Mouse (Mus musculus): ENCODE measurements around the gene Olfr769. TPM values are rescaled to one million over a fixed set of nuclear protein-coding genes. Genes with fewer than 3 reads are reported as not detected.
"Not testable (repeated sequence)": the region's sequence is repeated elsewhere in the genome, so short reads cannot be mapped to it uniquely, and the experiment has no call there.

Olfr769 gene
- not detected in 3 replicates for total RNA-seq (2017)

- no peak for ATAC-seq (replicated peaks; ENCODE audit: insufficient number of reproducible peaks, low FRiP score, low TSS enrichment, poor library complexity, severe bottlenecking)
Measured at GRCm38 (mm10) chr10:129117761-129118160, at the start of gene Olfr769. Gene Olfr769, minus strand, starts transcription at chr10:129117861.

GRCm38 (mm10) chr10:129164651-129165050, 47.0 kb upstream of the Olfr769 start, which contains the start of gene Olfr771:
Gene Olfr771, minus strand, starts transcription at chr10:129164751.
- ATAC-seq (replicated peaks; ENCODE audit: insufficient number of reproducible peaks, low FRiP score, low TSS enrichment, poor library complexity, severe bottlenecking), result no peak

- ATAC-seq (replicated peaks; ENCODE audit: insufficient number of reproducible peaks, low FRiP score, low TSS enrichment, poor library complexity, severe bottlenecking), result no peak
Measured at GRCm38 (mm10) chr10:129138898-129139297, 21.2 kb upstream of the Olfr769 start, which contains the start of gene Olfr770. Gene Olfr770, minus strand, starts transcription at chr10:129138998.

GRCm38 (mm10) chr10:129115146-129115545, 2.5 kb downstream of the Olfr769 start:
- no peak for ATAC-seq (replicated peaks; ENCODE audit: insufficient number of reproducible peaks, low FRiP score, low TSS enrichment, poor library complexity, severe bottlenecking)

GRCm38 (mm10) chr10:129101231-129101630, 16.4 kb downstream of the Olfr769 start:
- no peak for ATAC-seq (replicated peaks; ENCODE audit: insufficient number of reproducible peaks, low FRiP score, low TSS enrichment, poor library complexity, severe bottlenecking)

- no peak for ATAC-seq (replicated peaks; ENCODE audit: insufficient number of reproducible peaks, low FRiP score, low TSS enrichment, poor library complexity, severe bottlenecking)
Measured at GRCm38 (mm10) chr10:129099275-129099674, 18.4 kb downstream of the Olfr769 start, which contains the start of gene Olfr768. Gene Olfr768, minus strand, starts transcription at chr10:129099375.

GRCm38 (mm10) chr10:129082810-129083209, 34.9 kb downstream of the Olfr769 start, which contains the start of gene Olfr767:
Gene Olfr767, minus strand, starts transcription at chr10:129082910.
- not testable (repeated sequence) for ATAC-seq (replicated peaks; ENCODE audit: insufficient number of reproducible peaks, low FRiP score, low TSS enrichment, poor library complexity, severe bottlenecking)

GRCm38 (mm10) chr10:129068877-129069276, 48.8 kb downstream of the Olfr769 start, which contains the start of gene Olfr766-ps1:
Gene Olfr766-ps1, minus strand, starts transcription at chr10:129068977.
- no peak for ATAC-seq (replicated peaks; ENCODE audit: insufficient number of reproducible peaks, low FRiP score, low TSS enrichment, poor library complexity, severe bottlenecking)

Other genes with a start within 250 kb of the Olfr769 start
- gene Gdf11, start 226.1 kb downstream of the Olfr769 start, total RNA-seq (2017), result 0.57 to 3.8 TPM (median 1.8 TPM) in 3 replicates
- 12.1 to 26.5 TPM (median 22.9 TPM) in 3 replicates for gene Cd63, start 216.9 kb downstream of the Olfr769 start, total RNA-seq (2017)
- 1.5 to 7.6 TPM in 2 of 3 replicates, not detected in the other for gene Rdh5, start 195.0 kb downstream of the Olfr769 start, total RNA-seq (2017)
- gene Bloc1s1, start 193.8 kb downstream of the Olfr769 start, total RNA-seq (2017), result 110 to 127 TPM (median 111 TPM) in 3 replicates
- 0.19 to 0.53 TPM in 2 of 3 replicates, not detected in the other for gene Itga7, start 184.0 kb downstream of the Olfr769 start, total RNA-seq (2017)
- gene Mettl7b, start 156.9 kb downstream of the Olfr769 start, total RNA-seq (2017), result not detected in 3 replicates
- gene Olfr9, start 128.4 kb downstream of the Olfr769 start, total RNA-seq (2017), result not detected in 3 replicates
- gene Olfr763, start 107.1 kb downstream of the Olfr769 start, total RNA-seq (2017), result not detected in 3 replicates
- gene Olfr764-ps1, start 78.0 kb downstream of the Olfr769 start, total RNA-seq (2017), result not detected in 3 replicates
- not detected in 3 replicates for gene Olfr765, start 67.9 kb downstream of the Olfr769 start, total RNA-seq (2017)
- not detected in 3 replicates for gene Olfr766-ps1, start 48.9 kb downstream of the Olfr769 start, total RNA-seq (2017)
- not detected in 3 replicates for gene Olfr767, start 35.0 kb downstream of the Olfr769 start, total RNA-seq (2017)
- gene Olfr768, start 18.5 kb downstream of the Olfr769 start, total RNA-seq (2017), result not detected in 3 replicates
- not detected in 3 replicates for gene Olfr770, start 21.1 kb upstream of the Olfr769 start, total RNA-seq (2017)
- not detected in 3 replicates for gene Olfr771, start 46.9 kb upstream of the Olfr769 start, total RNA-seq (2017)
- not detected in 3 replicates for gene Olfr772, start 60.1 kb upstream of the Olfr769 start, total RNA-seq (2017)
- not detected in 3 replicates for gene Olfr773, start 69.6 kb upstream of the Olfr769 start, total RNA-seq (2017)
- not detected in 3 replicates for gene Olfr774, start 118.3 kb upstream of the Olfr769 start, total RNA-seq (2017)
- gene Olfr775, start 130.6 kb upstream of the Olfr769 start, total RNA-seq (2017), result not detected in 3 replicates
- gene Olfr776, start 141.3 kb upstream of the Olfr769 start, total RNA-seq (2017), result not detected in 3 replicates
- not detected in 3 replicates for gene Olfr777, start 153.6 kb upstream of the Olfr769 start, total RNA-seq (2017)
- not detected in 3 replicates for gene Olfr780, start 200.3 kb upstream of the Olfr769 start, total RNA-seq (2017)
- gene Olfr781, start 211.0 kb upstream of the Olfr769 start, total RNA-seq (2017), result not detected in 3 replicates
- not detected in 3 replicates for gene Olfr782, start 231.0 kb upstream of the Olfr769 start, total RNA-seq (2017)